Mouse (Mus musculus) CH12.LX (cell line): ENCODE measurements at regions not wholly inside any gene's neighbourhood (a gene's known extent, or its start where the extent isn't known, plus 50 kb on each side); places are given as distances from the start of the nearest gene placed in this dataset.

ENCODE experiments used
- E2F4 ChIP-seq: IDR thresholded peaks from 2 replicates; pipeline ENCODE4 v1.6.1; 2011; ENCODE audit warnings: low read depth, low read length, improper control_type of control experiment; ENCODE audit not compliant: insufficient replicate concordance
- EP300 ChIP-seq: IDR thresholded peaks from 2 replicates; pipeline ENCODE4 v1.6.1; 2011; ENCODE audit warnings: low read length, improper control_type of control experiment
- MAX ChIP-seq: IDR thresholded peaks from 2 replicates; pipeline ENCODE4 v1.6.1; 2011; ENCODE audit warnings: low read length, improper control_type of control experiment
- NELFE ChIP-seq: IDR thresholded peaks from 2 replicates; pipeline ENCODE4 v1.6.1; 2011; ENCODE audit warnings: low read depth, low read length, improper control_type of control experiment
- NRF1 ChIP-seq: IDR thresholded peaks from 2 replicates; pipeline ENCODE4 v1.6.1; 2014; ENCODE audit warnings: low read depth, mild to moderate bottlenecking, inconsistent platforms, low read length, improper control_type of control experiment, moderate library complexity
- POLR2A ChIP-seq: IDR thresholded peaks from 2 replicates; pipeline ENCODE4 v1.6.1; 2011; ENCODE audit warnings: low read depth, mild to moderate bottlenecking, improper control_type of control experiment, low read length
- POLR2AphosphoS2 ChIP-seq: IDR thresholded peaks from 2 replicates; pipeline ENCODE4 v1.6.1; 2011; ENCODE audit warnings: low read depth, low read length, improper control_type of control experiment
- USF1 ChIP-seq: IDR thresholded peaks from 2 replicates; pipeline ENCODE4 v1.6.1; 2014; ENCODE audit warnings: low read depth, mild to moderate bottlenecking, inconsistent platforms, low read length, improper control_type of control experiment
- ZMIZ1 ChIP-seq: IDR thresholded peaks from 2 replicates; pipeline ENCODE4 v1.6.1; 2012; ENCODE audit warnings: low read depth, mild to moderate bottlenecking, inconsistent platforms, low read length, improper control_type of control experiment

- TF ChIP-seq MAX: no peak
- no peak for TF ChIP-seq POLR2AphosphoS2
- TF ChIP-seq NELFE: no peak
- no peak for TF ChIP-seq EP300
- no peak for TF ChIP-seq ZMIZ1
- TF ChIP-seq USF1: no peak
- no peak for TF ChIP-seq POLR2A
- TF ChIP-seq NRF1: no peak
- TF ChIP-seq E2F4: no peak
Measured at GRCm38 (mm10) chr13:85715883-85716498, 330.7 kb downstream of the Cox7c start.
